Mouse (Mus musculus) bone marrow, adult 2 months (tissue): ENCODE measurements around the gene Tsc22d1.

ENCODE experiments used
- CTCF ChIP-seq: fragments of 200-500 bp; IDR thresholded peaks from 2 replicates; pipeline ENCODE4 v1.5.1; 2011; ENCODE audit warnings: low read length, control low read depth; ENCODE audit not compliant: control insufficient read depth, insufficient read depth
- POLR2A ChIP-seq: fragments of 200-500 bp; IDR thresholded peaks from 2 replicates; pipeline ENCODE4 v1.6.1; 2011; ENCODE audit warnings: low read depth, mild to moderate bottlenecking, control low read depth, low read length, borderline replicate concordance; ENCODE audit not compliant: control insufficient read depth

DNA sequence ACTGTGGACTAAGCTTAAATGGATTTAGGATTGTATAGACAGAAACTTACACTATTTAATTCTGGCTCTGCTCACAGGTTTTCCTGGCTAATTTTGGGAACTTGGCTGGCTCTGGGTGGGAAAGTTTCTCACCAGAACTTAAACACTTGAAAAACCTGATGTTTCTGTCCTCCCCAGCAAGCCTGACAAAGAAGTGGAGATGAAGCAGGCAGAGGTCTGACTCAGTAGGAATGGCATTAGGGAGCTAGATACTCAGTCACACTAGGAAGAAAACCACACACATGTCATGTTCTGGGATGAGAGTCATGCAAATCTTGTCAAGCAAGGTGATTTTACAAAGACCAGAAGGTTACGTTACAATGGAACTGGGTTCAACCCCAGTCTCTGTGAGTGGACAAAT, 120.3 kb downstream of the Tsc22d1 start:
- TF ChIP-seq CTCF: no peak
- no peak for TF ChIP-seq POLR2A
